8 mouse cellular contexts compared by ENCODE assay signal in genomic region chr16:38741204-38741903, GRCm38 (mm10). TPM values are rescaled to one million over a fixed set of nuclear protein-coding genes. Genes with fewer than 3 reads are reported as not detected.
DNase-seq lines count a peak whose midpoint lies in the region; ATAC-seq and TF ChIP-seq lines count a peak whose summit lies in the region.

No protein-coding gene starts in this region.

- ATAC-seq in kidney, postnatal 0 days (replicated peaks; ENCODE audit: low FRiP score, low read depth), result no peak
- ATAC-seq in intestine, embryonic 16.5 days, result peak; percentile 65
- no peak for ATAC-seq in midbrain, postnatal 0 days (ENCODE audit: low FRiP score)

- H3K4me1 ChIP-seq in kidney, postnatal 0 days (replicated peaks; ENCODE audit: insufficient read depth, low read length), result no peaks in the 10 kb centered on the region
- no peaks in the 10 kb centered on the region; the same call in 1 of the 2 replicates for H3K4me1 ChIP-seq in embryonic fibroblast, embryonic 13.5 days (ENCODE audit: control insufficient read depth, insufficient read depth, low read length)
- peaks cover 11% of the 10 kb centered on the region; the same call in 1 of the 2 replicates for H3K4me1 ChIP-seq in intestine, embryonic 16.5 days (ENCODE audit: control insufficient read depth, insufficient read depth, low read length)
- H3K4me1 ChIP-seq in midbrain, postnatal 0 days (ENCODE audit: insufficient read depth, low read length), result no peaks in the 10 kb centered on the region

- H3K27me3 ChIP-seq in kidney, postnatal 0 days (ENCODE audit: insufficient read depth, low read length), result no peaks in the 10 kb centered on the region
- H3K27me3 ChIP-seq in intestine, embryonic 16.5 days (replicated peaks; ENCODE audit: control insufficient read depth, insufficient read depth, low read length), result no peaks in the 10 kb centered on the region
- H3K27me3 ChIP-seq in midbrain, postnatal 0 days (ENCODE audit: insufficient read depth, low read length), result no peaks in the 10 kb centered on the region

- no peaks in the 10 kb centered on the region for H3K9me3 ChIP-seq in kidney, postnatal 0 days (replicated peaks; ENCODE audit: low read length)
- H3K9me3 ChIP-seq in intestine, embryonic 16.5 days (ENCODE audit: control insufficient read depth, low read length), result no peaks in the 10 kb centered on the region
- H3K9me3 ChIP-seq in midbrain, postnatal 0 days (ENCODE audit: low read length), result no peaks in the 10 kb centered on the region

- H3K27ac ChIP-seq in kidney, postnatal 0 days, result no peak overlapping the region
- no peak overlapping the region for H3K27ac ChIP-seq in embryonic fibroblast, embryonic 13.5 days (ENCODE audit: insufficient read depth, low read length)
- no peak overlapping the region for H3K27ac ChIP-seq in intestine, embryonic 16.5 days (ENCODE audit: low read length)
- H3K27ac ChIP-seq in midbrain, postnatal 0 days (ENCODE audit: low read depth, low read length), result peak overlapping the region; percentile 85; the same call in 1 of the 2 replicates

- no peaks in the 10 kb centered on the region for H3K36me3 ChIP-seq in kidney, postnatal 0 days (ENCODE audit: insufficient read depth, low read length)
- H3K36me3 ChIP-seq in intestine, embryonic 16.5 days (ENCODE audit: control insufficient read depth, insufficient read depth, low read length), result no peaks in the 10 kb centered on the region
- no peaks in the 10 kb centered on the region for H3K36me3 ChIP-seq in midbrain, postnatal 0 days (ENCODE audit: insufficient read depth, low read length)

- TF ChIP-seq CTCF in kidney, postnatal 0 days (IDR thresholded peaks at IDR 0.05; ENCODE audit: low read depth), result no peak
- TF ChIP-seq CTCF in embryonic fibroblast, embryonic 13.5 days (IDR thresholded peaks at IDR 0.05; ENCODE audit: borderline replicate concordance, insufficient read depth, low read length), result no peak
- TF ChIP-seq CTCF in midbrain, postnatal 0 days (IDR thresholded peaks at IDR 0.05), result no peak

- DNase-seq in kidney, postnatal 0 days (ENCODE audit: low spot score), result no peak
- no peak for DNase-seq in kidney, adult 18-20 months
- DNase-seq in midbrain, postnatal 0 days (ENCODE audit: low spot score), result no peak
- no peak for DNase-seq in layer of hippocampus, adult 8-10 months (ENCODE audit: low spot score in 2 of 2)
- no peak for DNase-seq in urinary bladder, postnatal 36 days (ENCODE audit: low spot score in 2 of 2)
- no peak for DNase-seq in ovary, postnatal 10 days (ENCODE audit: low spot score)

- H3K4me3 ChIP-seq in kidney, postnatal 0 days (replicated peaks; ENCODE audit: low read depth, low read length), result no peak overlapping the region
- peak overlapping the region; percentile 66; the same call in 1 of the 2 replicates for H3K4me3 ChIP-seq in embryonic fibroblast, embryonic 13.5 days (ENCODE audit: insufficient read depth, low read length)
- peak overlapping the region; percentile 80 for H3K4me3 ChIP-seq in intestine, embryonic 16.5 days (ENCODE audit: low read length)
- peak overlapping the region; percentile 92 for H3K4me3 ChIP-seq in midbrain, postnatal 0 days (ENCODE audit: low read depth, low read length)

- WGBS in kidney, postnatal 0 days, result 70% methylated on average over 13 of the region's 13 CpGs
- WGBS in intestine, embryonic 16.5 days, result 76% methylated on average over 13 of the region's 13 CpGs
- 86% methylated on average over 13 of the region's 13 CpGs for WGBS in midbrain, postnatal 0 days

- H3K4me2 ChIP-seq in kidney, postnatal 0 days (ENCODE audit: low read length), result peak overlapping the region; percentile 93
- H3K4me2 ChIP-seq in intestine, embryonic 16.5 days (ENCODE audit: low read depth, low read length), result peak overlapping the region; percentile 94
- H3K4me2 ChIP-seq in midbrain, postnatal 0 days (ENCODE audit: low read depth, low read length, poor library complexity, severe bottlenecking), result peak overlapping the region; percentile 86

- TF ChIP-seq POLR2A in embryonic fibroblast, embryonic 13.5 days (IDR thresholded peaks at IDR 0.05; ENCODE audit: low read depth, low read length), result no peak

- H3K9ac ChIP-seq in kidney, postnatal 0 days (ENCODE audit: low read depth, low read length), result 0 out of 2 replicates have a peak overlapping the region, but pooled peaks have one; percentile 77
- H3K9ac ChIP-seq in intestine, embryonic 16.5 days (ENCODE audit: low read depth, low read length), result 0 out of 2 replicates have a peak overlapping the region, but pooled peaks have one; percentile 86
- peak overlapping the region; percentile 91; the same call in 1 of the 2 replicates for H3K9ac ChIP-seq in midbrain, postnatal 0 days (replicated peaks; ENCODE audit: low read length, poor library complexity, severe bottlenecking)

RNA-seq across cellular contexts. Expression of gene B4galt4, which starts 0.7 kb away (rescaled TPM):
- polyA plus RNA-seq in kidney, postnatal 0 days (2015; fragmentation: Nextera tagmentation; extraction: Ambion mirVana), result 28.8 and 29.9 TPM in 2 replicates
- 10.1 and 12.0 TPM in 2 replicates for polyA plus RNA-seq in embryonic fibroblast, embryonic 13.5 days (2011; ENCODE audit: insufficient read length, low read depth, missing spikeins)
- 21.7 and 22.0 TPM in 2 replicates for polyA plus RNA-seq in intestine, embryonic 16.5 days (2015; fragmentation: Nextera tagmentation; extraction: Ambion mirVana)
- 30.6 and 30.9 TPM in 2 replicates for total RNA-seq in midbrain, postnatal 0 days (2014; rRNA removed)
- 26.5 and 28.1 TPM in 2 replicates for polyA plus RNA-seq in midbrain, postnatal 0 days (2015; fragmentation: Nextera tagmentation; extraction: Ambion mirVana)
- 10 to 100 TPM; 31.4 to 39.8 (median 34.5) TPM for total RNA-seq in layer of hippocampus, adult 8-10 months (2022)

RNA-seq across cellular contexts. Expression of gene Arhgap31, which starts 28.3 kb away (rescaled TPM):
- polyA plus RNA-seq in kidney, postnatal 0 days (2015; fragmentation: Nextera tagmentation; extraction: Ambion mirVana), result 5.4 and 5.9 TPM in 2 replicates
- 27.7 and 31.1 TPM in 2 replicates for polyA plus RNA-seq in embryonic fibroblast, embryonic 13.5 days (2011; ENCODE audit: insufficient read length, low read depth, missing spikeins)
- 5.7 TPM in 2 replicates for polyA plus RNA-seq in intestine, embryonic 16.5 days (2015; fragmentation: Nextera tagmentation; extraction: Ambion mirVana)
- total RNA-seq in midbrain, postnatal 0 days (2014; rRNA removed), result 10.0 and 10.5 TPM in 2 replicates
- polyA plus RNA-seq in midbrain, postnatal 0 days (2015; fragmentation: Nextera tagmentation; extraction: Ambion mirVana), result 2.9 and 3.2 TPM in 2 replicates
- total RNA-seq in layer of hippocampus, adult 8-10 months (2022), result 10 to 100 TPM; 19.7 to 21.7 (median 20.6) TPM

RNA-seq across cellular contexts. Expression of gene Upk1b, which starts 58.8 kb away (rescaled TPM):
- 33.9 and 47.9 TPM in 2 replicates for polyA plus RNA-seq in kidney, postnatal 0 days (2015; fragmentation: Nextera tagmentation; extraction: Ambion mirVana)
- polyA plus RNA-seq in embryonic fibroblast, embryonic 13.5 days (2011; ENCODE audit: insufficient read length, low read depth, missing spikeins), result 1.5 TPM in 2 replicates
- polyA plus RNA-seq in intestine, embryonic 16.5 days (2015; fragmentation: Nextera tagmentation; extraction: Ambion mirVana), result 12.0 and 13.6 TPM in 2 replicates
- total RNA-seq in midbrain, postnatal 0 days (2014; rRNA removed), result 0.19 and 0.44 TPM in 2 replicates
- polyA plus RNA-seq in midbrain, postnatal 0 days (2015; fragmentation: Nextera tagmentation; extraction: Ambion mirVana), result 0.67 and 1.0 TPM in 2 replicates
- total RNA-seq in layer of hippocampus, adult 8-10 months (2022), result 1 to 10 TPM; 3.1 to 5.1 (median 3.7) TPM
